Mouse (Mus musculus): Measurements from ENCODE around the gene Fgg.

DNA sequence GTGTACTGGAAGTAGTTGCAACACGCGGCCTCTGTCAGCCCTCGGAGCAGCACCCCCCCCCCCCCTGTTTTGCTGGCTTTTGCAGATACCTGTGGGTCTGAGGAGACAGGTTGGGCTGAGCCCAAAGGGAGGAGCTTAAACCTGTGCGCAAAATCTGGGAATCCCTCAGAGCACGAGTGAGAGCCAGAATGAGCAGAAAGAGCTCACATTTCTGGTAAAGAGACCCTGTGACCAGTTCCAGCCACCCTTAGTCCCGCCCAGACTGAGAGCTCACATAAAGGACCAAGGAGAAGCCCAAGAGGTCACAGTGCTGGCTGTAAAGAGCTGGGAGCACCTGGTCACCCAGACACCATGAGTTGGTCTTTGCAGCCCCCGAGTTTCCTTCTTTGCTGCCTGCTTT lies at the start of gene Fgg:
- TF ChIP-seq CHD2 (IDR thresholded peaks at IDR 0.05; ENCODE audit: low read depth, low read length) (no peak), ZNF384 (IDR thresholded peaks at IDR 0.05; ENCODE audit: low read depth, low read length) (no peak)

Measured in ES-E14 (cell line).